Mouse (Mus musculus) megakaryocyte, embryonic 14.5 days (primary cell): ENCODE measurements at regions not wholly inside any gene's neighbourhood (a gene's known extent, or its start where the extent isn't known, plus 50 kb on each side); places are given as distances from the start of the nearest gene placed in this dataset.

ENCODE experiments used
- FLI1 ChIP-seq: IDR thresholded peaks from 2 replicates; pipeline ENCODE4 v1.6.1; 2012; ENCODE audit warnings: low read length, inconsistent platforms, mixed read lengths
- GATA1 ChIP-seq: IDR thresholded peaks from 3 replicates; pipeline ENCODE4 v1.6.1; 2012; ENCODE audit warnings: mixed read lengths, low read length, inconsistent platforms, borderline replicate concordance

GRCm38 (mm10) chr7:71190161-71190711 is 161.0 kb downstream of the Gm10295 start:
- no peak for TF ChIP-seq GATA1
- TF ChIP-seq FLI1, result no peak
